Mouse (Mus musculus): Measurements from ENCODE around the gene Faf2. TPM values are rescaled to one million over a fixed set of nuclear protein-coding genes. Genes with fewer than 3 reads are reported as not detected.

The Faf2 gene
- polyA plus RNA-seq, 1 experiment from 2014 or later, result 96.9 TPM

GRCm38 (mm10) chr13:54582860-54583259, 38.7 kb upstream of the Faf2 start:
- Histone ChIP-seq H3K9ac (replicated peaks; ENCODE audit: low read length) (no peak overlapping the region), H3K4me1 (ENCODE audit: control insufficient read depth, insufficient read depth, low read length) (no peaks in the 10 kb centered on the region), H3K27me3 (ENCODE audit: control insufficient read depth, insufficient read depth, low read length) (no peaks in the 10 kb centered on the region), H3K9me3 (replicated peaks; ENCODE audit: control insufficient read depth, low read length) (no peaks in the 10 kb centered on the region), H3K36me3 (replicated peaks; ENCODE audit: control insufficient read depth, insufficient read depth, low read depth, low read length) (peaks cover 10% of the 10 kb centered on the region), H3K27ac (replicated peaks; ENCODE audit: low read depth, low read length) (no peak overlapping the region), H3K4me2 (ENCODE audit: low read depth, low read length) (no peak overlapping the region), H3K4me3 (ENCODE audit: low read depth, low read length) (no peak overlapping the region)
- WGBS, result 83% methylated on average over 5 of the region's 5 CpGs
- DNase-seq (ENCODE audit: low spot score) (no peak), ATAC-seq (replicated peaks; ENCODE audit: insufficient number of reproducible peaks, low FRiP score, low TSS enrichment, low read depth) (no peak)

- no peak overlapping the region for H3K4me2 ChIP-seq (ENCODE audit: low read depth, low read length)
- peaks cover 6% of the 10 kb centered on the region for H3K36me3 ChIP-seq (replicated peaks; ENCODE audit: control insufficient read depth, insufficient read depth, low read depth, low read length)
- no peak overlapping the region for H3K4me3 ChIP-seq (ENCODE audit: low read depth, low read length)
- no peak overlapping the region for H3K27ac ChIP-seq (replicated peaks; ENCODE audit: low read depth, low read length)
- H3K9me3 ChIP-seq (replicated peaks; ENCODE audit: control insufficient read depth, low read length), result no peaks in the 10 kb centered on the region
- no peaks in the 10 kb centered on the region for H3K4me1 ChIP-seq (ENCODE audit: control insufficient read depth, insufficient read depth, low read length)
- H3K9ac ChIP-seq (replicated peaks; ENCODE audit: low read length), result no peak overlapping the region
- no peaks in the 10 kb centered on the region for H3K27me3 ChIP-seq (ENCODE audit: control insufficient read depth, insufficient read depth, low read length)
- no peak for DNase-seq (ENCODE audit: low spot score)
- 89% methylated on average over 11 of the region's 11 CpGs for WGBS
- ATAC-seq (replicated peaks; ENCODE audit: insufficient number of reproducible peaks, low FRiP score, low TSS enrichment, low read depth), result no peak
These were observed 35.8 kb upstream of the Faf2 start for GRCm38 (mm10) chr13:54585831-54586230.

- Histone ChIP-seq H3K4me2 (ENCODE audit: low read depth, low read length) (peak overlapping the region; percentile 44), H3K9ac (replicated peaks; ENCODE audit: low read length) (peak overlapping the region; percentile 51), H3K27me3 (ENCODE audit: control insufficient read depth, insufficient read depth, low read length) (no peaks in the 10 kb centered on the region), H3K36me3 (replicated peaks; ENCODE audit: control insufficient read depth, insufficient read depth, low read depth, low read length) (no peaks in the 10 kb centered on the region; the same call in 1 of the 2 replicates), H3K27ac (replicated peaks; ENCODE audit: low read depth, low read length) (no peak overlapping the region), H3K4me1 (ENCODE audit: control insufficient read depth, insufficient read depth, low read length) (0 out of 2 replicates have a peak, but pooled peaks cover 5% of the 10 kb centered on the region), H3K4me3 (ENCODE audit: low read depth, low read length) (peak overlapping the region; percentile 86), H3K9me3 (replicated peaks; ENCODE audit: control insufficient read depth, low read length) (no peaks in the 10 kb centered on the region)
- ATAC-seq (replicated peaks; ENCODE audit: insufficient number of reproducible peaks, low FRiP score, low TSS enrichment, low read depth) (peak; percentile 10), DNase-seq (ENCODE audit: low spot score) (no peak)
- 2% methylated on average over 24 of the region's 24 CpGs for WGBS
These were observed 32.1 kb upstream of the Faf2 start for GRCm38 (mm10) chr13:54589414-54589995.

GRCm38 (mm10) chr13:54589996-54590951, 31.3 kb upstream of the Faf2 start, which contains the start of the genes Nop16 and Higd2a:
Gene Nop16 (minus strand): TSS chr13:54590090.
Gene Higd2a (plus strand): TSS chr13:54590207.
- DNase-seq (ENCODE audit: low spot score), result peak; percentile 99
- Histone ChIP-seq H3K9ac (replicated peaks; ENCODE audit: low read length) (peak within 1 kb of the TSS; percentile 81), H3K4me3 (ENCODE audit: low read depth, low read length) (peak within 1 kb of the TSS; percentile 86), H3K27ac (replicated peaks; ENCODE audit: low read depth, low read length) (peak within 1 kb of the TSS; percentile 47; the same call in 1 of the 2 replicates), H3K4me1 (ENCODE audit: control insufficient read depth, insufficient read depth, low read length) (0 out of 2 replicates have a peak, but pooled peaks cover 5% of the 10 kb centered on the region), H3K27me3 (ENCODE audit: control insufficient read depth, insufficient read depth, low read length) (no peaks in the 10 kb centered on the region), H3K9me3 (replicated peaks; ENCODE audit: control insufficient read depth, low read length) (no peaks in the 10 kb centered on the region), H3K4me2 (ENCODE audit: low read depth, low read length) (peak within 1 kb of the TSS; percentile 67), H3K36me3 (replicated peaks; ENCODE audit: control insufficient read depth, insufficient read depth, low read depth, low read length) (no peaks in the 10 kb centered on the region; the same call in 1 of the 2 replicates)
- peak; percentile 96 for ATAC-seq (replicated peaks; ENCODE audit: insufficient number of reproducible peaks, low FRiP score, low TSS enrichment, low read depth)
- WGBS, result under 1% methylated on average over 51 of the region's 51 CpGs

GRCm38 (mm10) chr13:54591776-54592356, 29.7 kb upstream of the Faf2 start:
- Histone ChIP-seq H3K9me3 (replicated peaks; ENCODE audit: control insufficient read depth, low read length) (no peaks in the 10 kb centered on the region), H3K9ac (replicated peaks; ENCODE audit: low read length) (no peak overlapping the region), H3K36me3 (replicated peaks; ENCODE audit: control insufficient read depth, insufficient read depth, low read depth, low read length) (no peaks in the 10 kb centered on the region; the same call in 1 of the 2 replicates), H3K4me3 (ENCODE audit: low read depth, low read length) (no peak overlapping the region), H3K4me1 (ENCODE audit: control insufficient read depth, insufficient read depth, low read length) (0 out of 2 replicates have a peak, but pooled peaks cover 5% of the 10 kb centered on the region), H3K27ac (replicated peaks; ENCODE audit: low read depth, low read length) (no peak overlapping the region), H3K27me3 (ENCODE audit: control insufficient read depth, insufficient read depth, low read length) (no peaks in the 10 kb centered on the region), H3K4me2 (ENCODE audit: low read depth, low read length) (no peak overlapping the region)
- DNase-seq (ENCODE audit: low spot score) (no peak), ATAC-seq (replicated peaks; ENCODE audit: insufficient number of reproducible peaks, low FRiP score, low TSS enrichment, low read depth) (no peak)
- WGBS, result 90% methylated on average over 8 of the region's 8 CpGs

- no peak for ATAC-seq (replicated peaks; ENCODE audit: insufficient number of reproducible peaks, low FRiP score, low TSS enrichment, low read depth)
- Histone ChIP-seq H3K9me3 (replicated peaks; ENCODE audit: control insufficient read depth, low read length) (no peaks in the 10 kb centered on the region), H3K4me3 (ENCODE audit: low read depth, low read length) (no peak overlapping the region), H3K4me2 (ENCODE audit: low read depth, low read length) (no peak overlapping the region), H3K4me1 (ENCODE audit: control insufficient read depth, insufficient read depth, low read length) (0 out of 2 replicates have a peak, but pooled peaks cover 5% of the 10 kb centered on the region), H3K9ac (replicated peaks; ENCODE audit: low read length) (no peak overlapping the region), H3K27ac (replicated peaks; ENCODE audit: low read depth, low read length) (no peak overlapping the region), H3K36me3 (replicated peaks; ENCODE audit: control insufficient read depth, insufficient read depth, low read depth, low read length) (no peaks in the 10 kb centered on the region; the same call in 1 of the 2 replicates), H3K27me3 (ENCODE audit: control insufficient read depth, insufficient read depth, low read length) (no peaks in the 10 kb centered on the region)
- DNase-seq (ENCODE audit: low spot score), result no peak
- WGBS, result 90% methylated on average over 11 of the region's 11 CpGs
These were observed 28.0 kb upstream of the Faf2 start for GRCm38 (mm10) chr13:54593617-54594016.

- ATAC-seq (replicated peaks; ENCODE audit: insufficient number of reproducible peaks, low FRiP score, low TSS enrichment, low read depth), result no peak
- Histone ChIP-seq H3K27ac (replicated peaks; ENCODE audit: low read depth, low read length) (no peak overlapping the region), H3K36me3 (replicated peaks; ENCODE audit: control insufficient read depth, insufficient read depth, low read depth, low read length) (no peaks in the 10 kb centered on the region; the same call in 1 of the 2 replicates), H3K4me3 (ENCODE audit: low read depth, low read length) (no peak overlapping the region), H3K9ac (replicated peaks; ENCODE audit: low read length) (no peak overlapping the region), H3K27me3 (ENCODE audit: control insufficient read depth, insufficient read depth, low read length) (no peaks in the 10 kb centered on the region), H3K4me1 (ENCODE audit: control insufficient read depth, insufficient read depth, low read length) (0 out of 2 replicates have a peak, but pooled peaks cover 5% of the 10 kb centered on the region), H3K4me2 (ENCODE audit: low read depth, low read length) (no peak overlapping the region), H3K9me3 (replicated peaks; ENCODE audit: control insufficient read depth, low read length) (no peaks in the 10 kb centered on the region)
- WGBS, result 86% methylated on average over 8 of the region's 8 CpGs
- DNase-seq (ENCODE audit: low spot score), result no peak
These were observed 25.4 kb upstream of the Faf2 start for GRCm38 (mm10) chr13:54596107-54596690.
